Mouse (Mus musculus): ENCODE measurements around the gene Klhl12. TPM values are rescaled to one million over a fixed set of nuclear protein-coding genes. Genes with fewer than 3 reads are reported as not detected.

Gene Klhl12
- polyA plus RNA-seq, 1 experiment from 2014 or later: 40.1 TPM

Other genes with a start within 250 kb of the Klhl12 start
- 14.0 and 15.7 TPM in 2 replicates for gene Adora1, start 220.1 kb upstream of the Klhl12 start, polyA plus RNA-seq (2015; fragmentation: Nextera tagmentation; extraction: Ambion mirVana)
- 0.22 TPM in 1 of 2 replicates, not detected in the other for gene Myog, start 165.5 kb upstream of the Klhl12 start, polyA plus RNA-seq (2015; fragmentation: Nextera tagmentation; extraction: Ambion mirVana)
- gene Ppfia4, start 122.6 kb upstream of the Klhl12 start, polyA plus RNA-seq (2015; fragmentation: Nextera tagmentation; extraction: Ambion mirVana): 9.3 and 11.3 TPM in 2 replicates
- gene Tmem183a, start 93.6 kb upstream of the Klhl12 start, polyA plus RNA-seq (2015; fragmentation: Nextera tagmentation; extraction: Ambion mirVana): 139 and 150 TPM in 2 replicates
- not detected in 2 replicates for gene 4933406M09Rik, start 69.6 kb upstream of the Klhl12 start, polyA plus RNA-seq (2015; fragmentation: Nextera tagmentation; extraction: Ambion mirVana)
- 19.4 and 21.7 TPM in 2 replicates for gene Cyb5r1, start 50.0 kb upstream of the Klhl12 start, polyA plus RNA-seq (2015; fragmentation: Nextera tagmentation; extraction: Ambion mirVana)
- gene Adipor1, start 40.2 kb upstream of the Klhl12 start, polyA plus RNA-seq (2015; fragmentation: Nextera tagmentation; extraction: Ambion mirVana): 62.6 and 63.4 TPM in 2 replicates
- gene Rabif, start 39.1 kb downstream of the Klhl12 start, polyA plus RNA-seq (2015; fragmentation: Nextera tagmentation; extraction: Ambion mirVana): 55.3 and 55.9 TPM in 2 replicates
- gene Mgat4e, start 94.2 kb downstream of the Klhl12 start, polyA plus RNA-seq (2015; fragmentation: Nextera tagmentation; extraction: Ambion mirVana): not detected in 2 replicates
- gene Kdm5b, start 104.6 kb downstream of the Klhl12 start, polyA plus RNA-seq (2015; fragmentation: Nextera tagmentation; extraction: Ambion mirVana): 104 and 107 TPM in 2 replicates
- gene Syt2, start 191.1 kb downstream of the Klhl12 start, polyA plus RNA-seq (2015; fragmentation: Nextera tagmentation; extraction: Ambion mirVana): 1.2 and 1.8 TPM in 2 replicates

Data from forebrain, embryonic 15.5 days (tissue).